Mouse (Mus musculus) limb, embryonic 14.5 days (tissue): ENCODE measurements around the gene Wdr46. TPM values are rescaled to one million over a fixed set of nuclear protein-coding genes. Genes with fewer than 3 reads are reported as not detected.

Experiments used
- ATAC-seq: fragments of 200-750 bp; cut with Nextera tagmentation; 2 replicates; pipeline ENCODE4 v1.8.0; 2017; ENCODE audit warnings: low read depth, moderate number of reproducible peaks, moderate TSS enrichment; ENCODE audit not compliant: low FRiP score
- DNase-seq: peaks from one replicate; pipeline ENCODE4 v3.0.0-alpha.2; 2015; ENCODE audit warnings: low spot score
- H3K27ac ChIP-seq: fragments of 300-500 bp; sonication (generic); replicated peaks from 2 replicates; pipeline ENCODE4 v1.5.1; 2014; ENCODE audit warnings: low read depth, mild to moderate bottlenecking, low read length, moderate library complexity, mixed read lengths
- H3K27me3 ChIP-seq: fragments of 300-500 bp; sonication (generic); 2 replicates; pipeline ENCODE4 v1.6.1; 2014; ENCODE audit warnings: low read length, mixed read lengths; ENCODE audit not compliant: control insufficient read depth, insufficient read depth
- H3K36me3 ChIP-seq: fragments of 300-500 bp; sonication (generic); 2 replicates; pipeline ENCODE4 v1.6.1; 2014; ENCODE audit warnings: mild to moderate bottlenecking, low read length, moderate library complexity, mixed read lengths; ENCODE audit not compliant: control insufficient read depth, insufficient read depth
- H3K4me1 ChIP-seq: fragments of 300-500 bp; sonication (generic); 2 replicates; pipeline ENCODE4 v1.6.1; 2014; ENCODE audit warnings: antibody characterized with exemption, low read length, mixed read lengths; ENCODE audit not compliant: control insufficient read depth, insufficient read depth
- H3K4me2 ChIP-seq: fragments of 300-500 bp; sonication (generic); replicated peaks from 2 replicates; pipeline ENCODE4 v1.6.1; 2014; ENCODE audit warnings: low read depth, mild to moderate bottlenecking, low read length, moderate library complexity; ENCODE audit not compliant: severe bottlenecking
- H3K4me3 ChIP-seq: fragments of 300-500 bp; sonication (generic); replicated peaks from 2 replicates; pipeline ENCODE4 v1.5.1; 2014; ENCODE audit warnings: low read length
- H3K9ac ChIP-seq: fragments of 300-500 bp; sonication (generic); 2 replicates; pipeline ENCODE4 v1.6.1; 2014; ENCODE audit warnings: mild to moderate bottlenecking, low read depth, low read length, moderate library complexity; ENCODE audit not compliant: severe bottlenecking
- H3K9me3 ChIP-seq: fragments of 300-500 bp; sonication (generic); 2 replicates; pipeline ENCODE4 v1.6.1; 2016; ENCODE audit warnings: low read length; ENCODE audit not compliant: control insufficient read depth
- POLR2A ChIP-seq: fragments of 200-500 bp; IDR thresholded peaks from 2 replicates; pipeline ENCODE4 v1.8.0; 2012; ENCODE audit warnings: inconsistent platforms, mild to moderate bottlenecking, moderate library complexity, borderline replicate concordance; ENCODE audit not compliant: insufficient read depth, insufficient read length; ENCODE audit errors: extremely low read depth
- WGBS: fragments of 180-500 bp; shearing (Covaris S2); extraction: QIAGEN DNeasy Blood & Tissue Kit; methylation state at CpG from one replicate; pipeline ENCODE4 v1.1.7; 2014; 5-methylcytosine and 5-hydroxymethylcytosine counted together
- polyA plus RNA-seq, 2 experiments: library from polyadenylated mRNA; depleted of rRNA in 1 of 2; stranded (reverse) in 1 of 2; unstranded in 1 of 2; fragments of >200 nt; fragmentation: Nextera tagmentation in 1 of 2; extraction: Ambion mirVana in 1 of 2; gene quantifications; 2 replicates each; pipeline versions ENCODE4 v1.2.1 to v1.2.3; 2012 to 2014

Gene Wdr46
- polyA plus RNA-seq, 2 experiments: 21.6 to 30.9 TPM

- ATAC-seq (no peak), DNase-seq (no peak)
- TF ChIP-seq POLR2A: no peak
- Histone ChIP-seq H3K27me3 (no peaks in the 10 kb centered on the region), H3K4me1 (peaks cover 14% of the 10 kb centered on the region), H3K4me2 (no peak overlapping the region), H3K9ac (no peak overlapping the region), H3K4me3 (no peak overlapping the region), H3K36me3 (peaks cover 51% of the 10 kb centered on the region), H3K27ac (no peak overlapping the region), H3K9me3 (no peaks in the 10 kb centered on the region)
- 91% methylated on average over 19 of the region's 21 CpGs for WGBS
Observed at GRCm38 (mm10) chr17:33935422-33936055, 4.9 kb upstream of the Wdr46 start.

- Histone ChIP-seq H3K36me3 (peaks cover 55% of the 10 kb centered on the region), H3K27me3 (no peaks in the 10 kb centered on the region), H3K4me3 (no peak overlapping the region), H3K4me1 (peaks cover 13% of the 10 kb centered on the region), H3K9ac (no peak overlapping the region), H3K4me2 (no peak overlapping the region), H3K9me3 (no peaks in the 10 kb centered on the region), H3K27ac (no peak overlapping the region)
- ATAC-seq (no peak), DNase-seq (no peak)
- 84% methylated on average over 15 of the region's 15 CpGs for WGBS
- no peak for TF ChIP-seq POLR2A
Observed at GRCm38 (mm10) chr17:33936993-33937392, 3.5 kb upstream of the Wdr46 start.

GRCm38 (mm10) chr17:33938783-33939182, 1.7 kb upstream of the Wdr46 start:
- no peak for ATAC-seq
- Histone ChIP-seq H3K4me1 (peaks cover 13% of the 10 kb centered on the region), H3K27me3 (no peaks in the 10 kb centered on the region), H3K4me2 (0 out of 2 replicates have a peak overlapping the region, but pooled peaks have one; percentile 90), H3K9me3 (no peaks in the 10 kb centered on the region), H3K4me3 (peak overlapping the region; percentile 79; the same call in 1 of the 2 replicates), H3K36me3 (peaks cover 50% of the 10 kb centered on the region), H3K9ac (no peak overlapping the region), H3K27ac (no peak overlapping the region)
- no peak for DNase-seq
- TF ChIP-seq POLR2A: no peak
- WGBS: 79% methylated on average over 11 of the region's 11 CpGs

GRCm38 (mm10) chr17:33940981-33941380, 521 bp downstream of the Wdr46 start:
- Histone ChIP-seq H3K36me3 (peaks cover 61% of the 10 kb centered on the region), H3K9ac (peak overlapping the region; percentile 68), H3K4me2 (peak overlapping the region; percentile 90), H3K27me3 (no peaks in the 10 kb centered on the region), H3K4me1 (peaks cover 13% of the 10 kb centered on the region), H3K27ac (no peak overlapping the region), H3K4me3 (peak overlapping the region; percentile 79), H3K9me3 (no peaks in the 10 kb centered on the region)
- DNase-seq (no peak), ATAC-seq (no peak)
- WGBS: 3% methylated on average over 23 of the region's 26 CpGs
- TF ChIP-seq POLR2A: no peak

- Histone ChIP-seq H3K9me3 (no peaks in the 10 kb centered on the region), H3K9ac (peak overlapping the region; percentile 68), H3K36me3 (peaks cover 62% of the 10 kb centered on the region), H3K27ac (no peak overlapping the region), H3K4me2 (peak overlapping the region; percentile 90), H3K4me1 (peaks cover 13% of the 10 kb centered on the region), H3K4me3 (peak overlapping the region; percentile 79), H3K27me3 (no peaks in the 10 kb centered on the region)
- ATAC-seq: no peak
- no peak for DNase-seq
- WGBS: 63% methylated on average over 19 of the region's 19 CpGs
- no peak for TF ChIP-seq POLR2A
Observed at GRCm38 (mm10) chr17:33941381-33941780, 921 bp downstream of the Wdr46 start.
